Mouse (Mus musculus) testis, postnatal 14 days (tissue): ENCODE measurements around the gene Nme3.
"Not testable (repeated sequence)": the region's sequence is repeated elsewhere in the genome, so short reads cannot be mapped to it uniquely, and the experiment has no call there.

Experiments
- DNase-seq: peaks from one replicate; pipeline ENCODE4 v3.0.0; 2021; ENCODE audit warnings: low spot score

Nme3 gene

GRCm38 (mm10) chr17:24900014-24900413 lies 3.7 kb downstream of the Nme3 start:
- DNase-seq: no peak

- no peak for DNase-seq
Observed at GRCm38 (mm10) chr17:24902124-24902523, 5.8 kb downstream of the Nme3 start.

- DNase-seq: no peak
Observed at GRCm38 (mm10) chr17:24902671-24903474, 6.6 kb downstream of the Nme3 start.

GRCm38 (mm10) chr17:24903767-24904166 lies 7.5 kb downstream of the Nme3 start:
- DNase-seq: no peak

- DNase-seq: no peak
Observed at GRCm38 (mm10) chr17:24907591-24907990, 11.3 kb downstream of the Nme3 start.

GRCm38 (mm10) chr17:24913984-24914383 lies 17.7 kb downstream of the Nme3 start:
- DNase-seq: no peak

- DNase-seq: no peak
Observed at GRCm38 (mm10) chr17:24923246-24923645, 26.9 kb downstream of the Nme3 start.

- DNase-seq: no peak
Observed at GRCm38 (mm10) chr17:24929506-24929905, 33.2 kb downstream of the Nme3 start.

- no peak for DNase-seq
Observed at GRCm38 (mm10) chr17:24932431-24932830, 36.1 kb downstream of the Nme3 start.

GRCm38 (mm10) chr17:24933163-24933562 lies 36.9 kb downstream of the Nme3 start:
- DNase-seq: no peak

- no peak for DNase-seq
Observed at GRCm38 (mm10) chr17:24934926-24935325, 38.6 kb downstream of the Nme3 start.

GRCm38 (mm10) chr17:24935666-24936065 lies 39.4 kb downstream of the Nme3 start:
- no peak for DNase-seq

GRCm38 (mm10) chr17:24936259-24937237 lies 40.2 kb downstream of the Nme3 start, which contains the start of gene Mapk8ip3:
Gene Mapk8ip3, minus strand, starts transcription at chr17:24936977.
- DNase-seq: peak; percentile 94

GRCm38 (mm10) chr17:24937266-24937665 lies 41.0 kb downstream of the Nme3 start:
- DNase-seq: no peak

GRCm38 (mm10) chr17:24942453-24942852 lies 46.2 kb downstream of the Nme3 start:
- DNase-seq: not testable (repeated sequence)

GRCm38 (mm10) chr17:24943036-24943435 lies 46.7 kb downstream of the Nme3 start:
- DNase-seq: no peak

GRCm38 (mm10) chr17:24943589-24943988 lies 47.3 kb downstream of the Nme3 start:
- DNase-seq: not testable (repeated sequence)
